In the genomic region with DNA sequence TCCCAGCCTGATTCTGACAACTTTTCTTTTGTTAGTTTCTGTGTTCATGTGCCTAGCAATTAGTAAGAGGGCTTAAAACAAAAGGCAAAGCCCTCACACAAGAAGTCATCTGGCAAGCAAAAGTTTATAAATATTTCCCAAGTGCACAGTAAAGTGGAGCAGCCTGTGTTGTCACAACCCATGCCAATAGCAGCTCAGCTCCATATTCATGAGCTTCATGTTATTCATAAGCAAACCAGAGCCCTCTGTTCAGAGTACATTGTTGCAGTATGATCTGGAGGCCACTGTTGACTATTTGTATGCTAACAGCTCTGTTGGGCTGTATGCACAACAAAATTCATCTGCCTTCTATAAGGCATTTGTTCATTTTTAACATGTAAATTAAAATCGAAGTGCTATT, we compare ENCODE assay signal across 18 mouse cellular contexts.
DNase-seq lines count a peak whose midpoint lies in the region; ATAC-seq and TF ChIP-seq lines count a peak whose summit lies in the region.
"Had no signal": no experiment of that assay in that cellular context is flagged by ENCODE, and none has a peak within 500 bp of the region (broad histone marks: within the 10 kb centered on the region; RNA-seq: fewer than 3 reads in every experiment).

No protein-coding gene starts in this region.

- H3K27ac ChIP-seq in midbrain, postnatal 0 days (ENCODE audit: low read depth, low read length) = no peak overlapping the region
- H3K27ac ChIP-seq: heart, embryonic 15.5 days; limb, embryonic 12.5 days; liver, embryonic 14.5 days had no signal

- peak; percentile 59; the same call in 1 of the 2 replicates for ATAC-seq in frontal cortex, adult (ENCODE audit: low TSS enrichment)
- ATAC-seq in midbrain, postnatal 0 days (ENCODE audit: low FRiP score) = no peak
- ATAC-seq in megakaryocyte progenitor cell, adult 5-6 weeks (replicated peaks; ENCODE audit: poor library complexity) = no peak

- H3K27me3 ChIP-seq in midbrain, postnatal 0 days (ENCODE audit: insufficient read depth, low read length) = no peaks in the 10 kb centered on the region
- H3K27me3 ChIP-seq: heart, embryonic 15.5 days; limb, embryonic 12.5 days had no signal

- no peaks in the 10 kb centered on the region for H3K36me3 ChIP-seq in midbrain, postnatal 0 days (ENCODE audit: insufficient read depth, low read length)
- H3K36me3 ChIP-seq: heart, embryonic 15.5 days; limb, embryonic 12.5 days had no signal

- H3K4me3 ChIP-seq in midbrain, postnatal 0 days (ENCODE audit: low read depth, low read length) = no peak overlapping the region
- H3K4me3 ChIP-seq: heart, embryonic 15.5 days; limb, embryonic 12.5 days had no signal

- H3K4me1 ChIP-seq in midbrain, postnatal 0 days (ENCODE audit: insufficient read depth, low read length) = no peaks in the 10 kb centered on the region

- no peak for DNase-seq in frontal cortex, postnatal 25 days (ENCODE audit: low spot score in 2 of 2)
- DNase-seq in retina, postnatal 1 day = peak; percentile 11
- DNase-seq in retina, embryonic 14.5 days (ENCODE audit: low spot score) = no peak
- DNase-seq in lung, postnatal 10 days = peak; percentile 23
- DNase-seq in midbrain, postnatal 0 days (ENCODE audit: low spot score) = peak; percentile 47
- no peak for DNase-seq in gastrocnemius, postnatal 36 days
- DNase-seq: B cell, adult 2 months; cerebellum, adult 18-20 months; heart, adult 11 months; kidney, adult 8-10 months; kidney, postnatal 4 days; right cerebral cortex, postnatal 4 days; thymus, adult 18-20 months had no signal

- no peak for TF ChIP-seq CTCF in midbrain, postnatal 0 days (IDR thresholded peaks at IDR 0.05)

- H3K4me2 ChIP-seq in midbrain, postnatal 0 days (ENCODE audit: low read depth, low read length, poor library complexity, severe bottlenecking) = no peak overlapping the region
- H3K4me2 ChIP-seq: heart, embryonic 15.5 days; limb, embryonic 12.5 days had no signal

- intact Hi-C loops in gastrocnemius, postnatal 36 days (cut with DNase I) = no loop called here

- no peaks in the 10 kb centered on the region for H3K9me3 ChIP-seq in midbrain, postnatal 0 days (ENCODE audit: low read length)
- H3K9me3 ChIP-seq: heart, embryonic 15.5 days; limb, embryonic 12.5 days had no signal

- no peak overlapping the region for H3K9ac ChIP-seq in midbrain, postnatal 0 days (replicated peaks; ENCODE audit: low read length, poor library complexity, severe bottlenecking)
- H3K9ac ChIP-seq: heart, embryonic 15.5 days; limb, embryonic 12.5 days; liver, embryonic 14.5 days had no signal

- WGBS in midbrain, postnatal 0 days = 85% methylated on average over 1 of the region's 1 CpGs

Comparison
In these comparisons a context has a peak if more than half of its experiments do, and no peak if none do; other contexts are left out.
1. DNase-seq: peak in retina, postnatal 1 day (single experiment), lung, postnatal 10 days (single experiment) and midbrain, postnatal 0 days (single experiment); none in frontal cortex, postnatal 25 days (0 of 2), retina, embryonic 14.5 days (single experiment) and gastrocnemius, postnatal 36 days (0 of 2).